Mouse (Mus musculus) embryo, embryonic 9.5 days (tissue): Measurements from ENCODE around the gene Nipa1.
"Not testable (repeated sequence)": the region's sequence is repeated elsewhere in the genome, so short reads cannot be mapped to it uniquely, and the experiment has no call there.

Experiments used
- DNase-seq: peaks from one replicate; pipeline ENCODE4 v3.0.0-alpha.2; 2017; ENCODE audit errors: extremely low spot score

Nipa1 gene

GRCm38 (mm10) chr7:56019930-56020253 is at the start of gene Nipa1:
Nipa1 (minus strand) TSS chr7:56019954.
- no peak for DNase-seq

- DNase-seq: no peak
Observed at GRCm38 (mm10) chr7:56066634-56067033, 46.9 kb upstream of the Nipa1 start.

- no peak for DNase-seq
Observed at GRCm38 (mm10) chr7:56066136-56066535, 46.4 kb upstream of the Nipa1 start.

- DNase-seq: no peak
Observed at GRCm38 (mm10) chr7:56064876-56065275, 45.1 kb upstream of the Nipa1 start.

- DNase-seq: no peak
Observed at GRCm38 (mm10) chr7:56055338-56055737, 35.6 kb upstream of the Nipa1 start.

GRCm38 (mm10) chr7:56052996-56053395 is 33.2 kb upstream of the Nipa1 start:
- no peak for DNase-seq

- DNase-seq: no peak
Observed at GRCm38 (mm10) chr7:56050487-56050911, 30.7 kb upstream of the Nipa1 start.

- peak; percentile 95 for DNase-seq
Observed at GRCm38 (mm10) chr7:56049831-56050321, 30.1 kb upstream of the Nipa1 start, which contains the start of gene Herc2. Herc2 (plus strand) TSS chr7:56050196.

- DNase-seq: no peak
Observed at GRCm38 (mm10) chr7:56047178-56047577, 27.4 kb upstream of the Nipa1 start.

GRCm38 (mm10) chr7:56044267-56044629 is 24.5 kb upstream of the Nipa1 start:
- DNase-seq: no peak

- no peak for DNase-seq
Observed at GRCm38 (mm10) chr7:56043577-56044266, 24.0 kb upstream of the Nipa1 start.

GRCm38 (mm10) chr7:56042353-56042752 is 22.6 kb upstream of the Nipa1 start:
- DNase-seq: peak; percentile 66

GRCm38 (mm10) chr7:56023586-56023985 is 3.8 kb upstream of the Nipa1 start:
- no peak for DNase-seq

- peak; percentile 78 for DNase-seq
Observed at GRCm38 (mm10) chr7:56018972-56019929, 503 bp downstream of the Nipa1 start.

- DNase-seq: no peak
Observed at GRCm38 (mm10) chr7:56018446-56018971, 1.2 kb downstream of the Nipa1 start.

GRCm38 (mm10) chr7:56017761-56018160 is 2.0 kb downstream of the Nipa1 start:
- no peak for DNase-seq

GRCm38 (mm10) chr7:56015837-56016236 is 3.9 kb downstream of the Nipa1 start:
- no peak for DNase-seq

- DNase-seq: no peak
Observed at GRCm38 (mm10) chr7:56015172-56015571, 4.6 kb downstream of the Nipa1 start.

- DNase-seq: not testable (repeated sequence)
Observed at GRCm38 (mm10) chr7:56014002-56014702, 5.6 kb downstream of the Nipa1 start.

GRCm38 (mm10) chr7:56013261-56014001 is 6.3 kb downstream of the Nipa1 start:
- no peak for DNase-seq

- DNase-seq: no peak
Observed at GRCm38 (mm10) chr7:56011018-56011333, 8.8 kb downstream of the Nipa1 start.
